Mouse (Mus musculus) bone marrow macrophage, adult 2 months (primary cell): ENCODE data around the gene Pitpnc1. TPM values are rescaled to one million over a fixed set of nuclear protein-coding genes. Genes with fewer than 3 reads are reported as not detected.

Experiments
- H3K27ac ChIP-seq: 2 replicates; pipeline ENCODE4 v1.5.1; 2012; ENCODE audit warnings: low read depth, low read length; ENCODE audit not compliant: insufficient read depth
- H3K4me1 ChIP-seq: 2 replicates; pipeline ENCODE4 v1.6.1; 2012; ENCODE audit warnings: low read length; ENCODE audit not compliant: control insufficient read depth, insufficient read depth
- H3K4me3 ChIP-seq: 2 replicates; pipeline ENCODE4 v1.5.1; 2012; ENCODE audit warnings: mild to moderate bottlenecking, low read length, moderate library complexity; ENCODE audit not compliant: insufficient read depth
- CTCF ChIP-seq: IDR thresholded peaks from 2 replicates; pipeline ENCODE4 v1.5.1; 2012; ENCODE audit warnings: low read depth, mild to moderate bottlenecking, low read length, moderate library complexity
- POLR2A ChIP-seq: IDR thresholded peaks from 2 replicates; pipeline ENCODE4 v1.6.1; 2012; ENCODE audit warnings: mild to moderate bottlenecking, low read depth, low read length, borderline replicate concordance
- polyA plus RNA-seq: library from polyadenylated mRNA; stranded (reverse); fragments of >200 nt; gene quantifications from 2 replicates; pipeline ENCODE4 v1.2.4, GENCODE M21; 2012; ENCODE audit not compliant: missing spikeins, insufficient read depth, insufficient read length

Gene Pitpnc1
- polyA plus RNA-seq, 1 experiment, result 14.6 TPM

- peaks cover 22% of the 10 kb centered on the region for H3K4me1 ChIP-seq
- H3K4me3 ChIP-seq, result peak overlapping the region; percentile 91
- no peak for TF ChIP-seq CTCF
- H3K27ac ChIP-seq, result peak overlapping the region; percentile 75
Observed at GRCm38 (mm10) chr11:107468252-107469030, 2.1 kb downstream of the Pitpnc1 start.

GRCm38 (mm10) chr11:107466611-107467391, 3.7 kb downstream of the Pitpnc1 start:
- H3K4me1 ChIP-seq, result peaks cover 22% of the 10 kb centered on the region
- TF ChIP-seq CTCF (no peak), POLR2A (no peak)
- no peak overlapping the region for H3K4me3 ChIP-seq
- H3K27ac ChIP-seq, result no peak overlapping the region

- Histone ChIP-seq H3K4me3 (no peak overlapping the region), H3K4me1 (peaks cover 22% of the 10 kb centered on the region), H3K27ac (no peak overlapping the region)
- TF ChIP-seq CTCF (no peak), POLR2A (no peak)
Observed at GRCm38 (mm10) chr11:107465969-107466368, 4.5 kb downstream of the Pitpnc1 start.

GRCm38 (mm10) chr11:107465041-107465440, 5.5 kb downstream of the Pitpnc1 start:
- TF ChIP-seq POLR2A, result no peak
- TF ChIP-seq CTCF, result no peak
- no peak overlapping the region for H3K4me3 ChIP-seq
- no peak overlapping the region for H3K27ac ChIP-seq
- peaks cover 22% of the 10 kb centered on the region for H3K4me1 ChIP-seq

GRCm38 (mm10) chr11:107464141-107464540, 6.4 kb downstream of the Pitpnc1 start:
- TF ChIP-seq CTCF (no peak), POLR2A (no peak)
- H3K27ac ChIP-seq, result no peak overlapping the region
- H3K4me1 ChIP-seq, result peaks cover 22% of the 10 kb centered on the region
- no peak overlapping the region for H3K4me3 ChIP-seq

GRCm38 (mm10) chr11:107463251-107463681, 7.2 kb downstream of the Pitpnc1 start:
- H3K4me3 ChIP-seq, result no peak overlapping the region
- peaks cover 21% of the 10 kb centered on the region for H3K4me1 ChIP-seq
- TF ChIP-seq CTCF (no peak), POLR2A (no peak)
- H3K27ac ChIP-seq, result no peak overlapping the region

- peaks cover 20% of the 10 kb centered on the region for H3K4me1 ChIP-seq
- no peak overlapping the region for H3K27ac ChIP-seq
- no peak overlapping the region for H3K4me3 ChIP-seq
- TF ChIP-seq CTCF (0 out of 2 replicates have a peak, but pooled peaks have one; percentile 15), POLR2A (no peak)
Observed at GRCm38 (mm10) chr11:107462478-107462877, 8.0 kb downstream of the Pitpnc1 start.

GRCm38 (mm10) chr11:107459828-107460227, 10.7 kb downstream of the Pitpnc1 start:
- no peak overlapping the region for H3K4me3 ChIP-seq
- TF ChIP-seq CTCF (no peak), POLR2A (no peak)
- H3K4me1 ChIP-seq, result peaks cover 10% of the 10 kb centered on the region; the same call in 1 of the 2 replicates
- H3K27ac ChIP-seq, result no peak overlapping the region

- no peak overlapping the region for H3K27ac ChIP-seq
- peaks cover 10% of the 10 kb centered on the region; the same call in 1 of the 2 replicates for H3K4me1 ChIP-seq
- H3K4me3 ChIP-seq, result no peak overlapping the region
- no peak for TF ChIP-seq POLR2A
- TF ChIP-seq CTCF, result no peak
Observed at GRCm38 (mm10) chr11:107458986-107459385, 11.5 kb downstream of the Pitpnc1 start.

GRCm38 (mm10) chr11:107458286-107458685, 12.2 kb downstream of the Pitpnc1 start:
- H3K4me1 ChIP-seq, result peaks cover 10% of the 10 kb centered on the region; the same call in 1 of the 2 replicates
- no peak overlapping the region for H3K27ac ChIP-seq
- no peak for TF ChIP-seq POLR2A
- TF ChIP-seq CTCF, result no peak
- no peak overlapping the region for H3K4me3 ChIP-seq

- H3K4me1 ChIP-seq, result peaks cover 10% of the 10 kb centered on the region; the same call in 1 of the 2 replicates
- no peak overlapping the region for H3K4me3 ChIP-seq
- TF ChIP-seq CTCF, result no peak
- no peak for TF ChIP-seq POLR2A
- H3K27ac ChIP-seq, result no peak overlapping the region
Observed at GRCm38 (mm10) chr11:107457282-107457681, 13.2 kb downstream of the Pitpnc1 start.
